Mouse (Mus musculus): Measurements from ENCODE around the gene Atp6v0a4. TPM values are rescaled to one million over a fixed set of nuclear protein-coding genes. Genes with fewer than 3 reads are reported as not detected.
A peak's percentile ranks its signal among the peaks of the same experiment; 100 is the strongest.

The Atp6v0a4 gene
- polyA plus RNA-seq, 1 experiment from 2014 or later, result 0.14 TPM

GRCm38 (mm10) chr6:38102216-38102795 is 22.1 kb downstream of the Atp6v0a4 start:
- Histone ChIP-seq H3K36me3 (ENCODE audit: insufficient read depth) (no peaks in the 10 kb centered on the region), H3K9ac (no peak overlapping the region), H3K4me2 (no peak overlapping the region), H3K27me3 (ENCODE audit: insufficient read depth, low read length) (no peaks in the 10 kb centered on the region), H3K4me1 (ENCODE audit: insufficient read depth) (no peaks in the 10 kb centered on the region), H3K9me3 (ENCODE audit: low read depth, low read length) (no peaks in the 10 kb centered on the region), H3K27ac (ENCODE audit: low read depth) (no peak overlapping the region), H3K4me3 (ENCODE audit: low read depth, low read length) (no peak overlapping the region)
- 76% methylated on average over 7 of the region's 7 CpGs for WGBS
- no peak for TF ChIP-seq CTCF (IDR thresholded peaks at IDR 0.05; ENCODE audit: low read depth)
- ATAC-seq (ENCODE audit: insufficient read depth) (no peak), DNase-seq (no peak)

GRCm38 (mm10) chr6:38096961-38097370 is 27.4 kb downstream of the Atp6v0a4 start:
- Histone ChIP-seq H3K4me3 (ENCODE audit: low read depth, low read length) (no peak overlapping the region), H3K36me3 (ENCODE audit: insufficient read depth) (no peaks in the 10 kb centered on the region), H3K9ac (no peak overlapping the region), H3K27ac (ENCODE audit: low read depth) (no peak overlapping the region), H3K27me3 (ENCODE audit: insufficient read depth, low read length) (no peaks in the 10 kb centered on the region), H3K4me2 (no peak overlapping the region), H3K4me1 (ENCODE audit: insufficient read depth) (no peaks in the 10 kb centered on the region), H3K9me3 (ENCODE audit: low read depth, low read length) (no peaks in the 10 kb centered on the region)
- TF ChIP-seq CTCF (IDR thresholded peaks at IDR 0.05; ENCODE audit: low read depth), result no peak
- 47% methylated on average over 5 of the region's 5 CpGs for WGBS
- ATAC-seq (ENCODE audit: insufficient read depth) (peak; percentile 81; the same call in 1 of the 2 replicates), DNase-seq (no peak)

GRCm38 (mm10) chr6:38094701-38095100 is 29.7 kb downstream of the Atp6v0a4 start:
- Histone ChIP-seq H3K4me3 (ENCODE audit: low read depth, low read length) (no peak overlapping the region), H3K4me1 (ENCODE audit: insufficient read depth) (no peaks in the 10 kb centered on the region), H3K9ac (no peak overlapping the region), H3K36me3 (ENCODE audit: insufficient read depth) (no peaks in the 10 kb centered on the region), H3K9me3 (ENCODE audit: low read depth, low read length) (no peaks in the 10 kb centered on the region), H3K27ac (ENCODE audit: low read depth) (no peak overlapping the region), H3K27me3 (ENCODE audit: insufficient read depth, low read length) (no peaks in the 10 kb centered on the region), H3K4me2 (no peak overlapping the region)
- DNase-seq (no peak), ATAC-seq (ENCODE audit: insufficient read depth) (no peak)
- no peak for TF ChIP-seq CTCF (IDR thresholded peaks at IDR 0.05; ENCODE audit: low read depth)
- 78% methylated on average over 10 of the region's 10 CpGs for WGBS

- Histone ChIP-seq H3K4me1 (ENCODE audit: insufficient read depth) (no peaks in the 10 kb centered on the region), H3K27ac (ENCODE audit: low read depth) (no peak overlapping the region), H3K4me3 (ENCODE audit: low read depth, low read length) (no peak overlapping the region), H3K4me2 (no peak overlapping the region), H3K9me3 (ENCODE audit: low read depth, low read length) (no peaks in the 10 kb centered on the region), H3K27me3 (ENCODE audit: insufficient read depth, low read length) (no peaks in the 10 kb centered on the region), H3K36me3 (ENCODE audit: insufficient read depth) (no peaks in the 10 kb centered on the region), H3K9ac (no peak overlapping the region)
- DNase-seq, result no peak
- TF ChIP-seq CTCF (IDR thresholded peaks at IDR 0.05; ENCODE audit: low read depth), result no peak
- WGBS, result 93% methylated on average over 8 of the region's 8 CpGs
- no peak for ATAC-seq (ENCODE audit: insufficient read depth)
Observed at GRCm38 (mm10) chr6:38092539-38092938, 31.8 kb downstream of the Atp6v0a4 start.

- no peaks in the 10 kb centered on the region for H3K9me3 ChIP-seq (ENCODE audit: low read depth, low read length)
- ATAC-seq (ENCODE audit: insufficient read depth) (no peak), DNase-seq (no peak)
- no peak for TF ChIP-seq CTCF (IDR thresholded peaks at IDR 0.05; ENCODE audit: low read depth)
- H3K9ac ChIP-seq, result no peak overlapping the region
- 68% methylated on average over 9 of the region's 9 CpGs for WGBS
- no peaks in the 10 kb centered on the region for H3K27me3 ChIP-seq (ENCODE audit: insufficient read depth, low read length)
- no peak overlapping the region for H3K4me2 ChIP-seq
- no peaks in the 10 kb centered on the region for H3K4me1 ChIP-seq (ENCODE audit: insufficient read depth)
- no peak overlapping the region for H3K4me3 ChIP-seq (ENCODE audit: low read depth, low read length)
- H3K36me3 ChIP-seq (ENCODE audit: insufficient read depth), result no peaks in the 10 kb centered on the region
- H3K27ac ChIP-seq (ENCODE audit: low read depth), result no peak overlapping the region
Observed at GRCm38 (mm10) chr6:38087242-38088026, 37.0 kb downstream of the Atp6v0a4 start.

- ATAC-seq (ENCODE audit: insufficient read depth) (no peak), DNase-seq (no peak)
- H3K27ac ChIP-seq (ENCODE audit: low read depth), result no peak overlapping the region
- 29% methylated on average over 4 of the region's 4 CpGs for WGBS
- H3K4me3 ChIP-seq (ENCODE audit: low read depth, low read length), result no peak overlapping the region
- H3K4me2 ChIP-seq, result no peak overlapping the region
- no peak overlapping the region for H3K9ac ChIP-seq
- no peaks in the 10 kb centered on the region for H3K27me3 ChIP-seq (ENCODE audit: insufficient read depth, low read length)
- no peak for TF ChIP-seq CTCF (IDR thresholded peaks at IDR 0.05; ENCODE audit: low read depth)
- no peaks in the 10 kb centered on the region for H3K9me3 ChIP-seq (ENCODE audit: low read depth, low read length)
- H3K36me3 ChIP-seq (ENCODE audit: insufficient read depth), result no peaks in the 10 kb centered on the region
- peaks cover 7% of the 10 kb centered on the region for H3K4me1 ChIP-seq (ENCODE audit: insufficient read depth)
Observed at GRCm38 (mm10) chr6:38083204-38083603, 41.2 kb downstream of the Atp6v0a4 start.

GRCm38 (mm10) chr6:38081727-38082341 is 42.6 kb downstream of the Atp6v0a4 start:
- H3K27ac ChIP-seq (ENCODE audit: low read depth), result peak overlapping the region; percentile 48; the same call in 1 of the 2 replicates
- TF ChIP-seq CTCF (IDR thresholded peaks at IDR 0.05; ENCODE audit: low read depth), result no peak
- DNase-seq, result peak; percentile 66
- no peak overlapping the region for H3K9ac ChIP-seq
- no peak overlapping the region for H3K4me3 ChIP-seq (ENCODE audit: low read depth, low read length)
- WGBS, result 47% methylated on average over 11 of the region's 11 CpGs
- peak; percentile 76 for ATAC-seq (ENCODE audit: insufficient read depth)
- H3K36me3 ChIP-seq (ENCODE audit: insufficient read depth), result no peaks in the 10 kb centered on the region
- no peak overlapping the region for H3K4me2 ChIP-seq
- no peaks in the 10 kb centered on the region for H3K27me3 ChIP-seq (ENCODE audit: insufficient read depth, low read length)
- H3K9me3 ChIP-seq (ENCODE audit: low read depth, low read length), result no peaks in the 10 kb centered on the region
- H3K4me1 ChIP-seq (ENCODE audit: insufficient read depth), result peaks cover 7% of the 10 kb centered on the region

All from lung, embryonic 14.5 days (tissue).